Mouse (Mus musculus): Measurements from ENCODE around the gene Dynll1. TPM values are rescaled to one million over a fixed set of nuclear protein-coding genes. Genes with fewer than 3 reads are reported as not detected.

Gene Dynll1
- polyA plus RNA-seq, 1 experiment from 2014 or later: 1,865 TPM

Other genes with a start within 250 kb of the Dynll1 start
- gene Gm10401, start 202.7 kb downstream of the Dynll1 start, polyA plus RNA-seq (2016; fragmentation: Nextera tagmentation; extraction: Ambion mirVana): 24.9 and 26.2 TPM in 2 replicates
- 91.6 and 91.9 TPM in 2 replicates for gene Acads, start 181.7 kb downstream of the Dynll1 start, polyA plus RNA-seq (2016; fragmentation: Nextera tagmentation; extraction: Ambion mirVana)
- gene Unc119b, start 166.0 kb downstream of the Dynll1 start, polyA plus RNA-seq (2016; fragmentation: Nextera tagmentation; extraction: Ambion mirVana): 77.0 and 78.3 TPM in 2 replicates
- gene Mlec, start 142.8 kb downstream of the Dynll1 start, polyA plus RNA-seq (2016; fragmentation: Nextera tagmentation; extraction: Ambion mirVana): 92.0 and 94.3 TPM in 2 replicates
- 1.9 and 2.6 TPM in 2 replicates for gene Cabp1, start 106.6 kb downstream of the Dynll1 start, polyA plus RNA-seq (2016; fragmentation: Nextera tagmentation; extraction: Ambion mirVana)
- gene Pop5, start 65.2 kb downstream of the Dynll1 start, polyA plus RNA-seq (2016; fragmentation: Nextera tagmentation; extraction: Ambion mirVana): 130 and 157 TPM in 2 replicates
- gene Rnf10, start 28.1 kb downstream of the Dynll1 start, polyA plus RNA-seq (2016; fragmentation: Nextera tagmentation; extraction: Ambion mirVana): 159 and 160 TPM in 2 replicates
- 54.1 and 57.2 TPM in 2 replicates for gene Coq5, start 21.3 kb downstream of the Dynll1 start, polyA plus RNA-seq (2016; fragmentation: Nextera tagmentation; extraction: Ambion mirVana)
- gene Srsf9, start 26.2 kb upstream of the Dynll1 start, polyA plus RNA-seq (2016; fragmentation: Nextera tagmentation; extraction: Ambion mirVana): 444 and 468 TPM in 2 replicates
- gene Gatc, start 40.2 kb upstream of the Dynll1 start, polyA plus RNA-seq (2016; fragmentation: Nextera tagmentation; extraction: Ambion mirVana): 33.3 and 34.1 TPM in 2 replicates
- gene Triap1, start 40.2 kb upstream of the Dynll1 start, polyA plus RNA-seq (2016; fragmentation: Nextera tagmentation; extraction: Ambion mirVana): 55.0 and 60.0 TPM in 2 replicates
- gene Cox6a1, start 48.0 kb upstream of the Dynll1 start, polyA plus RNA-seq (2016; fragmentation: Nextera tagmentation; extraction: Ambion mirVana): 718 and 743 TPM in 2 replicates
- 54.0 and 60.6 TPM in 2 replicates for gene Msi1, start 128.6 kb upstream of the Dynll1 start, polyA plus RNA-seq (2016; fragmentation: Nextera tagmentation; extraction: Ambion mirVana)
- gene Pla2g1b, start 165.3 kb upstream of the Dynll1 start, polyA plus RNA-seq (2016; fragmentation: Nextera tagmentation; extraction: Ambion mirVana): not detected in 2 replicates
- gene Sirt4, start 183.7 kb upstream of the Dynll1 start, polyA plus RNA-seq (2016; fragmentation: Nextera tagmentation; extraction: Ambion mirVana): 16.0 and 18.5 TPM in 2 replicates
- gene Pxn, start 205.7 kb upstream of the Dynll1 start, polyA plus RNA-seq (2016; fragmentation: Nextera tagmentation; extraction: Ambion mirVana): 36.8 and 45.3 TPM in 2 replicates